Mouse (Mus musculus) stomach, postnatal 0 days (tissue): ENCODE data around the gene Proser3. TPM values are rescaled to one million over a fixed set of nuclear protein-coding genes. Genes with fewer than 3 reads are reported as not detected.
"Not testable (repeated sequence)": the region's sequence is repeated elsewhere in the genome, so short reads cannot be mapped to it uniquely, and the experiment has no call there.

Source experiments
- ATAC-seq: fragments of 200-750 bp; cut with Nextera tagmentation; 2 replicates; pipeline ENCODE4 v1.8.0; 2017; ENCODE audit not compliant: low FRiP score, low TSS enrichment
- DNase-seq: peaks from one replicate; pipeline ENCODE4 v3.0.0-alpha.2; 2016; ENCODE audit warnings: low spot score
- H3K27ac ChIP-seq: fragments of 300-500 bp; sonication (generic); replicated peaks from 2 replicates; pipeline ENCODE4 v1.5.1; 2014; ENCODE audit warnings: mild to moderate bottlenecking, control low read depth
- H3K27me3 ChIP-seq: fragments of 300-500 bp; sonication (generic); 2 replicates; pipeline ENCODE4 v1.6.1; 2014; ENCODE audit warnings: low read length; ENCODE audit not compliant: control insufficient read depth, insufficient read depth
- H3K36me3 ChIP-seq: fragments of 300-500 bp; sonication (generic); 2 replicates; pipeline ENCODE4 v1.6.1; 2014; ENCODE audit warnings: low read length, mixed read lengths; ENCODE audit not compliant: control insufficient read depth, insufficient read depth
- H3K4me1 ChIP-seq: fragments of 300-500 bp; sonication (generic); replicated peaks from 2 replicates; pipeline ENCODE4 v1.6.1; 2014; ENCODE audit warnings: antibody characterized with exemption; ENCODE audit not compliant: control insufficient read depth, insufficient read depth
- H3K4me2 ChIP-seq: fragments of 300-500 bp; sonication (generic); replicated peaks from 2 replicates; pipeline ENCODE4 v1.6.1; 2014; ENCODE audit warnings: low read depth, mild to moderate bottlenecking, control low read depth, moderate library complexity
- H3K4me3 ChIP-seq: fragments of 300-500 bp; sonication (generic); 2 replicates; pipeline ENCODE4 v1.5.1; 2014; ENCODE audit warnings: low read depth, low read length, control low read depth
- H3K9ac ChIP-seq: fragments of 300-500 bp; sonication (generic); 2 replicates; pipeline ENCODE4 v1.6.1; 2014; ENCODE audit warnings: mild to moderate bottlenecking, low read length, control low read depth, mixed read lengths
- H3K9me3 ChIP-seq: fragments of 300-500 bp; sonication (generic); 2 replicates; pipeline ENCODE4 v1.6.1; 2016; ENCODE audit warnings: low read length; ENCODE audit not compliant: control insufficient read depth
- CTCF ChIP-seq: IDR thresholded peaks from 2 replicates; pipeline ENCODE4 v1.5.1; 2016; ENCODE audit warnings: antibody characterized with exemption, low read depth, mild to moderate bottlenecking, moderate library complexity
- EP300 ChIP-seq: optimal IDR thresholded peaks from 2 replicates; pipeline ENCODE3; 2016; ENCODE audit warnings: antibody characterized with exemption
- WGBS: fragments of 180-500 bp; shearing (Covaris S2); extraction: QIAGEN DNeasy Blood & Tissue Kit; methylation state at CpG from one replicate; pipeline ENCODE4 v1.1.7; 2014; 5-methylcytosine and 5-hydroxymethylcytosine counted together
- polyA plus RNA-seq: library from polyadenylated mRNA; unstranded; fragments of >200 nt; fragmentation: Nextera tagmentation; extraction: Ambion mirVana; gene quantifications from 2 replicates; pipeline ENCODE4 v1.2.1, GENCODE M21; 2015

Proser3 gene
- polyA plus RNA-seq, 1 experiment from 2014 or later, result 2.3 TPM

DNA sequence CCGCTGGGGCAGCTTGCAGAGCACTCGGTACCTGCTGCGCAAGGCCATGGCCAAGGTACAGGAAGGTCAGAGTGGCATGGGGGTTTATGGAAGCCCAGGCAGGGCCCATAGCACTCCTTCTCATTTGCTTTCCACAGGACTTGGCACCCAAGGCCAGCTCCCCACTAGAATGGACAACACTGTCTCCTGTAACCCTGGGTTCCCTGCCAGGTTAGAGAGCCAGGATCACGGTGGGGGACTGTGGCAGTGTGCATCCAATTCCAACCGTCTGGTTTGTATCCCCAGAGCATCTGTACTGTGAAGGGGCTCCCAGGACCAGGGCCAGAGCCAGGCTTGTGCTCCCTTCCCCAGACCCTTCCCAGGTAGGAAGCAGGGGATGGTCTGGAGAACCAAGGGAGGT lies 31.2 kb downstream of the Proser3 start:
- no peaks in the 10 kb centered on the region for H3K4me1 ChIP-seq
- H3K4me2 ChIP-seq, result no peak overlapping the region
- ATAC-seq, result no peak

DNA sequence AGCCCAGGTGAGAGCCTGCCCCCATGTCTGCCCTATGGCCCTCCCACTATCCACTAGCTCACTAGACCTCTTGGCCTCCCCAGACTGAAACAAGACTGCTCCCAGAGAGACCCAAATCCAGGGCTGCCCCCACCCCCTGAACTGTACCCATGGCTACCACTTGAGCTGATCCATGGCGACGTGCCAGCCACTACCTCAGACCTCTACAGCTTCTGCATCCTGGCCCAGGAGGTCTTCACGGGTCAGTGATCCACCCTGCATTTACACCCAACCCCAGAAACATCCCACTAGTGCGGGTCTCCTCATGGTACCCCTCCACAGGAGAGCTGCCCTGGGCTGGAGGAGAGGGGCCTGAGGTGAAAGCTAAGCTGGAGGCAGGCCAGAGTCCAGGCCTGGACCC lies 31.7 kb downstream of the Proser3 start:
- Histone ChIP-seq H3K4me1 (no peaks in the 10 kb centered on the region), H3K27me3 (no peaks in the 10 kb centered on the region), H3K9me3 (no peaks in the 10 kb centered on the region), H3K4me3 (no peak overlapping the region), H3K36me3 (0 out of 2 replicates have a peak, but pooled peaks cover 7% of the 10 kb centered on the region), H3K4me2 (no peak overlapping the region), H3K9ac (no peak overlapping the region), H3K27ac (no peak overlapping the region)
- no peak for TF ChIP-seq CTCF
- TF ChIP-seq EP300, result no peak
- WGBS, result 71% methylated on average over 4 of the region's 4 CpGs
- ATAC-seq (no peak; the same call in 1 of the 2 replicates), DNase-seq (no peak)

More for the DNA sequence above, 31.2 kb downstream of the Proser3 start:
- Histone ChIP-seq H3K4me3 (no peak overlapping the region), H3K27ac (no peak overlapping the region), H3K27me3 (no peaks in the 10 kb centered on the region), H3K36me3 (0 out of 2 replicates have a peak, but pooled peaks cover 9% of the 10 kb centered on the region), H3K9me3 (no peaks in the 10 kb centered on the region), H3K9ac (no peak overlapping the region)
- TF ChIP-seq CTCF (no peak), EP300 (no peak)
- no peak for DNase-seq
- 71% methylated on average over 5 of the region's 5 CpGs for whole genome bisulfite sequencing

DNA sequence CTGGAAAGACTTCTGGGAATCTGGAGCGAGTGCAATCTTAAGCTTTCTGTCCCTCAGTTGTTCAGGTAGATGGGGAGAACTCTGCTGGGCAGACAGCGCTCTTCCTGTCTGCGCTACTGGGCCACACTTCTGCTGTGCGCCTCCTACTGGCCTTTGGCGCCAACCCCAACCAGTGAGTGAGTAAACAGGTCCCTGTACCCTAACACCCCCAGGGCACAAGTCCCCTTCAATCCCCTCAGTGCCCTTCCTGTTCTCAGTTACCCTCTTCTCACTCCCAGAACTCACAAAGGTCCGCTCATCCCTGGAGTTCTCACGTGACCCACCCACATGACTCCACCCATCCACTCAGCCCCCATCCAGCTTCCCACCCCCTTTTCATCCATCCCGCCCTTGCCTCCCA lies 33.8 kb downstream of the Proser3 start:
- ATAC-seq (no peak), DNase-seq (no peak)
- Histone ChIP-seq H3K27ac (no peak overlapping the region), H3K9ac (no peak overlapping the region), H3K4me1 (no peaks in the 10 kb centered on the region), H3K27me3 (no peaks in the 10 kb centered on the region), H3K9me3 (no peaks in the 10 kb centered on the region), H3K4me3 (no peak overlapping the region), H3K4me2 (no peak overlapping the region), H3K36me3 (no peaks in the 10 kb centered on the region)
- TF ChIP-seq EP300 (no peak), CTCF (no peak)
- 35% methylated on average over 8 of the region's 8 CpGs for WGBS

DNA sequence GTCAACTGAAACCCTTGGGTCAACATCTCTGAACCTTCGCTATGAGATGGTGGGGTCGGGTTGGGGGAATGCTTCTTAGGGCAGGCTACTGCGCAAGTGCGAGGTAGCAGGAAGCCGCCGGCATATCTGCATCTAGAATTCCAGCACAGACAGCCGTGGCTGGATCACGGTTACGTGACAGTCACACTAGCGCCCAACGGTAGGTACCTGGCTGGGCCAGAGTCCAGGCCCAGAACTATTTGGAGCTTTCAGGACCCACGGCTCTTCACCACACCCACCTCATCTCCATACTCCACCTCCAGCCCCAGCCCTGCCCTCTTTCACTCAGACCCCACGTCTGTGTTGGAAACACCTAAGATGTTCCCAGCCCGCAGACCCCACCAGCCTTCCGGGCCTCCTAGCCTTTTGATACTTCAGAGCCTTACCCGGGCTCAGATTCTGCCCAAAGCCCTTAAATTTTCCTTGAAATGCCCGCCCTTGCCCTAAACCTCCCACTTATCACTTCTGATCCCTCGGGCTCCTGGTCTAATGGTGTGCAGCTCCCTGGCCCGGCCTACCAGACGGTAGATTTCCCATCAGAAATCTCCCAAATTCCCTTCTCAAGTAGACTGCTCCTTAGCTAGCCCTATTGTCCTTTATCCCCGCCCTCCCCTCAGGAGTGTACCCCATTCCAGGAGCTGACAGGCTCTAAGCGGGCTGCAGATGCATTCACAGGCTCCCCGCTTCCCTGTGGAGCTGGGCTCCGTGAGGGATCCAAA lies 36.9 kb downstream of the Proser3 start:
- Histone ChIP-seq H3K9me3 (no peaks in the 10 kb centered on the region), H3K4me2 (no peak overlapping the region), H3K27ac (no peak overlapping the region), H3K36me3 (no peaks in the 10 kb centered on the region), H3K4me1 (no peaks in the 10 kb centered on the region), H3K9ac (no peak overlapping the region), H3K4me3 (no peak overlapping the region), H3K27me3 (no peaks in the 10 kb centered on the region)
- no peak for ATAC-seq
- TF ChIP-seq EP300, result no peak
- TF ChIP-seq CTCF, result no peak
- WGBS, result 55% methylated on average over 24 of the region's 24 CpGs
- no peak for DNase-seq

DNA sequence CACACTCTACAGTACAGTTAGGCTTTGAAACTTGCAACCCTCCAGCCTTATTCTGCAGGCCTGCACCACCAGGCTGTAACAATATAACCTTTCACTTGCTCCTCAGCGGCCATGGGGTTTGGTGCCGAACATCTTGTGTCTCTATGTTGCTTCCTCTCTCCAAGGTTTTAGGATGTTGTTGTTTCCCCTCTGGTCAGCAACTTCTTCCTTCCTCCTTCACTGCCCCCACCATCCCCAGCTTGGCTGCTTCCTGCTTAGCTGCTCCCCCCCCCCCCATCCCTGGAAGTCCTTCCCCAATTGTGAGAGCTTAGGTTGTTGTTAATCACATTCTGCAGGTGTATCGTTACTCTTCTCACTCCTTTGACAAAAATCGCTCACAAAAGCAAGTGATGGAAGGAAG lies 44.0 kb downstream of the Proser3 start:
- DNase-seq (no peak), ATAC-seq (no peak)
- H3K4me1 ChIP-seq, result no peaks in the 10 kb centered on the region
- no peaks in the 10 kb centered on the region for H3K27me3 ChIP-seq
- 63% methylated on average over 4 of the region's 4 CpGs for WGBS
- no peaks in the 10 kb centered on the region for H3K9me3 ChIP-seq
- H3K4me3 ChIP-seq, result no peak overlapping the region
- no peak overlapping the region for H3K27ac ChIP-seq
- no peak overlapping the region for H3K4me2 ChIP-seq
- no peaks in the 10 kb centered on the region for H3K36me3 ChIP-seq
- H3K9ac ChIP-seq, result no peak overlapping the region
- no peak for TF ChIP-seq CTCF
- TF ChIP-seq EP300, result no peak

DNA sequence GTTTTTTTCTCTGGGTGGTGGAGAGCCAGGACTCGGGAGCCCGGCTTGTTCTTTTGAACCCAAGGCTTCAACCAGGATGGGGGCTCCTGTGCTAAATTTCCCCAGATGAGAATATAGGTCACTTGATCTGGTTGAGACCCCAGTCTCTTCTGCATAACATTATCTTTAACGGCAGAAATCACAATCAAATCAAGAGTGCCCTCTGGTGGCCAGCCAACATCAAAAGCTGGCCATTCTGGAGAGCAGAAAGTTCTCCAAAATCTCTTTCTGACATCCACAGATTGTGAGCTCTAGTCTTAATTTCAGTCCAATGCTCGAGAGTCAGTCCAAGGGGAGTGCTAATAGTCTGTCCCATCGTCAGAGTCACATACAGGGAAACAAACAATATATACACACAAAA lies 50.9 kb downstream of the Proser3 start:
- not testable (repeated sequence) for H3K4me2 ChIP-seq, H3K4me1 ChIP-seq, H3K9ac ChIP-seq, H3K27me3 ChIP-seq, H3K27ac ChIP-seq, H3K4me3 ChIP-seq, H3K9me3 ChIP-seq, DNase-seq, ATAC-seq, H3K36me3 ChIP-seq
- 78% methylated on average over 5 of the region's 5 CpGs for WGBS
- TF ChIP-seq CTCF, result peak; percentile 49

DNA sequence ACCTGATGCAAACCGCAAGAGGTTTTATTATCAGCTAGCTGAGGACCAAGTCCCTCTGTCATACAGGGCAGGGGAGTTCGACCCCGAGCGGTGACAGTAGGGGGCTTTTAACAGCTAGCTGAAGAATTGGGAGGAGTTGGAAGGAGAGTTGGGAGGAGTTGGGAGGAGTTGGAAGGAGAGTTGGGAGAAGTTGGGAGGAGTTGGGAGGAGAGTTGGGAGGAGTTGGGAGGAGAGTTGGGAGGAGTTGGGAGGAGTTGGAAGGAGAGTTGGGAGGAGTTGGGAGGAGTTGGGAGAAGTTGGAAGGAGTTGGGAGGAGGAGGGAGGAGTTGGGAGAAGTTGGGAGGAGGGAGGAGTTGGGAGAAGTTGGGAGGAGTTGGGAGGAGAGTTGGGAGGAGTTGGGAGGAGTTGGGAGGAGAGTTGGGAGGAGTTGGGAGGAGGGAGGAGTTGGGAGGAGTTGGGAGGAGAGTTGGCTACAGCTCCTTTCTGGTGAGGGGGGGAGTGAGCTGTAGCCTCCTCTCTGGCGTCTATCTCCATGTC lies 56.5 kb downstream of the Proser3 start:
- H3K4me2 ChIP-seq, H3K9me3 ChIP-seq, H3K4me3 ChIP-seq, H3K27ac ChIP-seq, H3K36me3 ChIP-seq, DNase-seq, ATAC-seq, H3K4me1 ChIP-seq, H3K9ac ChIP-seq, H3K27me3 ChIP-seq: not testable (repeated sequence)
- WGBS, result 49% methylated on average over 4 of the region's 5 CpGs
